Mouse (Mus musculus): ENCODE results near the gene Ngdn.

DNA sequence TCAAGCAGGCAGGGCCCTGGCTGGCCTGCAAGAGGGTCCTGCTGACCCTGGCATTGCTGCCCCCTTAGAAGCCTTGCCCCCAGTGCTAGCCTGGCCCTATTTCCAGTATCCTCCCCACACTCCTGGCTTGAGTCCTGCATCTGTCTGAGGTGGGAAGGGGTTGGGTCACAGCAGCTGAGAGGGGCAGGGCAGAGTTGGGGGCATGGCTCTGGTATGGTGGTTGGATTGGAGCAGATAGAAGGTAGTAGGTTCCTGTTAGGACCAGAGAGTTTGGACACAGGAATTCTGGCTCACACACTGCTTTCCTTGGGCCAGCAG, 20.4 kb upstream of the Ngdn start:
- TF ChIP-seq MAFK (IDR thresholded peaks at IDR 0.05; ENCODE audit: insufficient read depth, low read depth, low read length) = no peak
- TF ChIP-seq CHD2 (IDR thresholded peaks at IDR 0.05; ENCODE audit: low read depth, low read length) = no peak
